Mouse (Mus musculus) ES-Bruce4 (cell line): ENCODE results near the gene Wbp1.

Source experiments
- CTCF ChIP-seq: IDR thresholded peaks from one replicate; pipeline ENCODE4 v1.8.1; 2011; ENCODE audit warnings: low read depth, low read length
- EP300 ChIP-seq: IDR thresholded peaks from 2 replicates; pipeline ENCODE4 v1.6.1; 2011; ENCODE audit warnings: low read depth, low read length; ENCODE audit not compliant: insufficient read depth
- POLR2A ChIP-seq: IDR thresholded peaks from one replicate; pipeline ENCODE4 v1.8.1; 2011; ENCODE audit warnings: low read length; ENCODE audit not compliant: insufficient read depth

- TF ChIP-seq CTCF, result peak; percentile 95
- no peak for TF ChIP-seq EP300
- TF ChIP-seq POLR2A, result no peak
Observed at GRCm38 (mm10) chr6:83107566-83108400, 13.6 kb downstream of the Wbp1 start.
